ENCODE assay signal across 24 mouse cellular contexts in the genomic region with DNA sequence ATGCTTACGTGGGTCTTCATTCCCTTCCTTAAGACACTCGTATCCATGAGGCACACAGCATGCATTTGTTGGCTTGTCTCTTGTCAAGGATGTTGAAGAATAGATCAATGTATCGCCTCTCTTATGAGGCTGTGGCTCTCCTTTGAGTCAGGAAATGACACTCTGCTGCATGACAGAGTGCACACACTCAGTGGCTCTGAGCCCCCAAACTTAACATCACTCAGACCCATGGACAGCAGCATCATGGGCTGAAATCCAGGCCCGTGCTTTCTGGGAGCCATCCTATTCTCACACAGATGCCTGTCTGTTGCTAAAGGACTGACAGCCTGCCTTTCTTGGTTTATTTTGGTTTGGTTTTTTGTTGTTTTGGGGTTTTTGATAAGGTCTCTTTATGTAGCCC.
"Had no signal": no experiment of that assay in that cellular context is flagged by ENCODE, and none has a peak within 500 bp of the region (broad histone marks: within the 10 kb centered on the region; RNA-seq: fewer than 3 reads in every experiment).

No protein-coding gene starts in this region.

- H3K27ac ChIP-seq: gastrocnemius, adult 2 months; hindbrain, embryonic 10.5 days; hindbrain, embryonic 12.5 days; hindbrain, embryonic 14.5 days; kidney, embryonic 15.5 days; kidney, postnatal 0 days had no signal

- ATAC-seq: forebrain, embryonic 16.5 days; hindbrain, embryonic 16.5 days; intestine, embryonic 16.5 days had no signal

- H3K9me3 ChIP-seq: heart, embryonic 10.5 days; heart, embryonic 12.5 days; hindbrain, embryonic 10.5 days; hindbrain, embryonic 12.5 days; kidney, embryonic 15.5 days had no signal

- H3K36me3 ChIP-seq: heart, embryonic 10.5 days; heart, embryonic 12.5 days; hindbrain, embryonic 10.5 days; hindbrain, embryonic 12.5 days; kidney, embryonic 15.5 days had no signal

- DNase-seq: gastrocnemius, adult 2 months; gastrocnemius, postnatal 10 days; gastrocnemius, postnatal 25 days; heart, adult 18-20 months; heart, postnatal 10 days; heart, postnatal 4 days; kidney, adult 11 months; kidney, adult 2 months; kidney, adult 9 months; kidney, postnatal 14 days; kidney, postnatal 36 days; layer of hippocampus, adult 9-11 months; layer of hippocampus, postnatal 36 days; left cerebral cortex, postnatal 4 days had no signal

- H3K4me2 ChIP-seq: heart, embryonic 12.5 days; hindbrain, embryonic 12.5 days; hindbrain, embryonic 14.5 days; kidney, embryonic 15.5 days had no signal

- H3K27me3 ChIP-seq: heart, embryonic 12.5 days; hindbrain, embryonic 12.5 days; kidney, embryonic 15.5 days had no signal

- H3K9ac ChIP-seq: heart, embryonic 12.5 days; hindbrain, embryonic 12.5 days; hindbrain, embryonic 14.5 days; kidney, embryonic 15.5 days had no signal

- H3K4me3 ChIP-seq: gastrocnemius, adult 2 months; heart, embryonic 10.5 days; heart, embryonic 12.5 days; hindbrain, embryonic 10.5 days; hindbrain, embryonic 12.5 days; kidney, embryonic 15.5 days had no signal
